Mouse (Mus musculus) hindbrain, postnatal 0 days (tissue): ENCODE results near the gene Prn. TPM values are rescaled to one million over a fixed set of nuclear protein-coding genes. Genes with fewer than 3 reads are reported as not detected.

Source experiments
- ATAC-seq: fragments of 200-750 bp; cut with Nextera tagmentation; 2 replicates; pipeline ENCODE4 v1.8.0; 2017; ENCODE audit warnings: mild to moderate bottlenecking, moderate TSS enrichment, moderate library complexity
- DNase-seq: peaks from one replicate; pipeline ENCODE4 v3.0.0-alpha.2; 2015; ENCODE audit warnings: low spot score
- H3K27ac ChIP-seq: fragments of 300-500 bp; sonication (generic); 2 replicates; pipeline ENCODE4 v1.5.1; 2014; ENCODE audit warnings: mild to moderate bottlenecking
- H3K27me3 ChIP-seq: fragments of 300-500 bp; sonication (generic); 2 replicates; pipeline ENCODE4 v1.6.1; 2014; ENCODE audit warnings: low read length, mixed read lengths; ENCODE audit not compliant: insufficient read depth
- H3K36me3 ChIP-seq: fragments of 300-500 bp; sonication (generic); 2 replicates; pipeline ENCODE4 v1.6.1; 2014; ENCODE audit warnings: low read length, mixed read lengths; ENCODE audit not compliant: insufficient read depth
- H3K4me1 ChIP-seq: fragments of 300-500 bp; sonication (generic); 2 replicates; pipeline ENCODE4 v1.6.1; 2014; ENCODE audit warnings: antibody characterized with exemption, low read length, mixed read lengths; ENCODE audit not compliant: insufficient read depth
- H3K4me2 ChIP-seq: fragments of 300-500 bp; sonication (generic); 2 replicates; pipeline ENCODE4 v1.6.1; 2014; ENCODE audit warnings: low read depth, mild to moderate bottlenecking, low read length, moderate library complexity, mixed read lengths
- H3K4me3 ChIP-seq: fragments of 300-500 bp; sonication (generic); 2 replicates; pipeline ENCODE4 v1.5.1; 2014; ENCODE audit warnings: low read length
- H3K9ac ChIP-seq: fragments of 300-500 bp; sonication (generic); replicated peaks from 2 replicates; pipeline ENCODE4 v1.6.1; 2014; ENCODE audit warnings: mild to moderate bottlenecking, low read length, moderate library complexity, mixed read lengths
- H3K9me3 ChIP-seq: fragments of 300-500 bp; sonication (generic); 2 replicates; pipeline ENCODE4 v1.6.1; 2016; ENCODE audit warnings: low read length, mixed read lengths
- CTCF ChIP-seq: IDR thresholded peaks from 2 replicates; pipeline ENCODE4 v1.5.1; 2016; ENCODE audit warnings: antibody characterized with exemption, control low read depth, low read depth
- WGBS: fragments of 180-500 bp; shearing (Covaris S2); extraction: QIAGEN DNeasy Blood & Tissue Kit; methylation state at CpG from one replicate; pipeline ENCODE4 v1.1.7; 2014; 5-methylcytosine and 5-hydroxymethylcytosine counted together
- polyA plus RNA-seq: library from polyadenylated mRNA; unstranded; fragments of >200 nt; fragmentation: Nextera tagmentation; extraction: Ambion mirVana; gene quantifications from 2 replicates; pipeline ENCODE4 v1.2.1, GENCODE M21; 2015
- total RNA-seq: library from RNA; depleted of rRNA; stranded (reverse); fragments of >200 nt; gene quantifications from 2 replicates; pipeline ENCODE4 v1.2.3, GENCODE M21; 2014

Gene Prn
- total and polyA plus RNA-seq, 2 experiments from 2014 or later, result 0.25 TPM; not detected in 1

DNA sequence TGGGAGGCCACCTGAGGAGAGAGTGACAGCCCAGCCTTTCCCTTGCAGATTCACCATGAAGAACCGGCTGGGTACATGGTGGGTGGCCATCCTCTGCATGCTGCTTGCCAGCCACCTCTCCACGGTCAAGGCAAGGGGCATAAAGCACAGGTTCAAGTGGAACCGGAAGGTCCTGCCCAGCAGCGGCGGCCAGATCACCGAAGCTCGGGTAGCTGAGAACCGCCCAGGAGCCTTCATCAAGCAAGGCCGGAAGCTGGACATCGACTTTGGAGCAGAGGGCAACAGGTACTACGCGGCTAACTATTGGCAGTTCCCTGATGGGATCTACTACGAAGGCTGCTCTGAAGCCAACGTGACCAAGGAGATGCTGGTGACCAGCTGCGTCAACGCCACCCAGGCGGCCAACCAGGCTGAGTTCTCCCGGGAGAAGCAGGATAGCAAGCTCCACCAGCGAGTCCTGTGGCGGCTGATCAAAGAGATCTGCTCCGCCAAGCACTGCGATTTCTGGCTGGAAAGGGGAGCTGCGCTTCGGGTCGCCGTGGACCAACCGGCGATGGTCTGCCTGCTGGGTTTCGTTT lies 43.3 kb downstream of the Prn start:
- Histone ChIP-seq H3K4me2 (peak overlapping the region; percentile 51), H3K36me3 (no peaks in the 10 kb centered on the region), H3K27ac (no peak overlapping the region), H3K27me3 (no peaks in the 10 kb centered on the region), H3K9ac (no peak overlapping the region), H3K4me1 (peaks cover 13% of the 10 kb centered on the region; the same call in 1 of the 2 replicates), H3K4me3 (peak overlapping the region; percentile 23), H3K9me3 (no peaks in the 10 kb centered on the region)
- DNase-seq (no peak), ATAC-seq (no peak)
- TF ChIP-seq CTCF, result no peak
- WGBS, result 15% methylated on average over 29 of the region's 29 CpGs

DNA sequence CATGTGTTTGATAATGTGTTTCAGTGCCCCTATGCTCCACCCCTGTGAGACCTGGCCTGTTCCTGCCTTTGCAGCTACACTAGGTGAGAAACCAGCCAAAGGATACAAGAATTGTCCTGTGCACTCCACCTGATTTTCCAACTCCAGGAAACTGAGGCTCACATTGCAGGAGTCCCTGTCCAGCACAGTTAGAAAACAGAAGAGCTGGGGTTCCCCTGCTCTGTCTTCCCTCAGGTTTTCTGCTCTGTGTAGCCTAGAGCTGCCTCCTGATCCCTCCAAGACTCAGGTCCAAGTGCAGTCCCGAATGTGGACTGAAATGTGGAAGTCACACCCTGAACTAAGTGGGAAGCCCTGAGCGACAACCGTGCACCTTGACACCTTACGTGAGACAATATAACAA lies 44.0 kb downstream of the Prn start:
- DNase-seq (no peak), ATAC-seq (no peak)
- 93% methylated on average over 4 of the region's 4 CpGs for WGBS
- H3K9ac ChIP-seq, result no peak overlapping the region
- no peaks in the 10 kb centered on the region for H3K9me3 ChIP-seq
- H3K4me3 ChIP-seq, result no peak overlapping the region
- TF ChIP-seq CTCF, result no peak
- H3K4me2 ChIP-seq, result peak overlapping the region; percentile 51; the same call in 1 of the 2 replicates
- H3K27ac ChIP-seq, result no peak overlapping the region
- peaks cover 13% of the 10 kb centered on the region; the same call in 1 of the 2 replicates for H3K4me1 ChIP-seq
- no peaks in the 10 kb centered on the region for H3K36me3 ChIP-seq
- no peaks in the 10 kb centered on the region for H3K27me3 ChIP-seq

DNA sequence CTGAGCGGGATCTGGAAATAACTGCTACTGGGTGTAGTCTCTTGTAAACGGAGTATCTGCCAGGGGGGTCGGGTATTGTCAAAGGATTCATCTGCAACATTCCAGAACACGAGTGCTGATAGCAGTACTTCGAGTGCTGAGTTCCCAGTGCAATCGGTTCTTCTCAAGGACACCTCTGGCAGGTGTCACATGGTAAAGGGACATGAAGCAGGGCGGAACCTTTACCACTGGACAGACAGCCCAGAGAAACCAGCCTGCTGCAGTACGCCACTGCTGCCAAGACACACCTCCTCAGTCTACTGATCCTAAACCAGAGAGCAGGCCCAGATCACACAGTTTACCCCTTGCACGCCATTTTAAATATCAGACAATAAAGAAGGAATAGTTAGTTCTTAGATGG lies 45.1 kb downstream of the Prn start:
- WGBS, result 54% methylated on average over 9 of the region's 9 CpGs
- no peak for DNase-seq
- Histone ChIP-seq H3K9ac (no peak overlapping the region), H3K36me3 (no peaks in the 10 kb centered on the region), H3K27me3 (no peaks in the 10 kb centered on the region), H3K4me2 (peak overlapping the region; percentile 74), H3K4me3 (peak overlapping the region; percentile 40), H3K27ac (no peak overlapping the region), H3K9me3 (no peaks in the 10 kb centered on the region), H3K4me1 (peaks cover 13% of the 10 kb centered on the region; the same call in 1 of the 2 replicates)
- TF ChIP-seq CTCF, result no peak
- ATAC-seq, result peak; percentile 36

DNA sequence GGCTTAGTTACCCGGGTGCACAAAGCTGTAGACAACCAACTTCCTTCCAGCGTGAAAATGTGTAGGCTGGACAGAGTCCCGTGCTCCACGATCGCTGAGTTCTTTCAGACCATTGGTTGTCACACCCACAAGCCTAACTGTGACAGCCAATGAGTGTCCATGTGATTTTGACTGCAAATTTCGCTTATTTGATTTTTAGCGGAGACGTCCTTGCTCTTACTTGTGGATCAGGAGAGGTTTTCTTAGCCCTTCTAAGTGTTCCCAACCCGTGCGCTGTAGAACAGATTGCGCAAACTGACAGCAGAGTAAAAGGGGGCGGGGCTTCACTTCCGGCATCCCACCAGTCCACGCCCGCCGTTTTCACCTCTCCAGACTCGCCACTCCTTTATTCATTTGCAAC lies 45.5 kb downstream of the Prn start:
- no peak overlapping the region for H3K27ac ChIP-seq
- 4% methylated on average over 17 of the region's 17 CpGs for WGBS
- H3K9me3 ChIP-seq, result no peaks in the 10 kb centered on the region
- H3K9ac ChIP-seq, result peak overlapping the region; percentile 10; the same call in 1 of the 2 replicates
- no peak for TF ChIP-seq CTCF
- peaks cover 13% of the 10 kb centered on the region; the same call in 1 of the 2 replicates for H3K4me1 ChIP-seq
- no peaks in the 10 kb centered on the region for H3K27me3 ChIP-seq
- peak; percentile 48 for DNase-seq
- H3K4me2 ChIP-seq, result peak overlapping the region; percentile 74
- ATAC-seq, result peak; percentile 75
- H3K4me3 ChIP-seq, result peak overlapping the region; percentile 40
- no peaks in the 10 kb centered on the region for H3K36me3 ChIP-seq

DNA sequence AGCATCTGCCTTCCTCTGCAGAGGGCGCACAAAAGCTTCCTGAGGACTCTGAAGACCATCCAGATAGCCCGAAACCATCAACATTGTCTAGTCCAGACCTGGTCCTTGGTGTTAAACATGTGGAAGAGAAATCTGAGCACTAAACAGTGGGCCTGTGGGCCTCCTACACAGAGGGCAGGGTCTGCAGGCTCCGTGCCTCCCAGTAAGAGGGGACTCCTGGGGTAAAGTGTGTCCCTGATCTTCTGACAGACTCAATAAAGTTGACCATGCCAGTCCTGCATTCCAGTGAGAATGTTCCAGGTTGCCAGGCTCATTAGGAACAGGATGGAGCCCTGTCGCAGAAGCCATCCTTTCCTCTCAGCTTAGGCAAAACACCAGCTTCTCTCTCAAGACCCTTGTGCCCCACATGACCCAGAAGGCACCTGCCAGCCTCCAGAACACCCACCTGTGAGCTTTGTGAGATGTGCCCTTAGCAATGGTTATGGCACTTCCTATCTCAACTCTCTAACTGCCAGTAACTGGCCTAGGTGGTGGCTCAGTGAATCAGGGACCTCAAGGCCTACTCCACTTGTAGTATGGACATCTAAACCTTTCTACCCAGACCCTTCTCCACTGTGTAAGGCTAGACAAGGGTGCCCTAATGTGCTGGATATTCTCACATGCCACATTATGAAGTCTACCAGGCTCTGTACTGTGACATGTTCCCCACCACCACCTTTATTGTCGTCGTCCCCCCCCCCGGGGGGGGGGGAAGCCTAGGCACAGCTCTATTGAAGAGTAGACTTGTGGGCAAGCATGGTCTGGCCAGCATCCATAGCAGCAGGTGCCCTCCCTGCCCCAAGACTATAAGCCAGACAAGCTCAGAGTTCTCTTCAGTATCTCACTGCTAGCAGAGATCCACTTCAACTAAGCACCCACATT lies 46.8 kb downstream of the Prn start:
- DNase-seq, result no peak
- no peak for ATAC-seq
- H3K4me3 ChIP-seq, result no peak overlapping the region
- WGBS, result 90% methylated on average over 7 of the region's 7 CpGs
- H3K4me2 ChIP-seq, result no peak overlapping the region
- no peaks in the 10 kb centered on the region for H3K9me3 ChIP-seq
- no peaks in the 10 kb centered on the region for H3K36me3 ChIP-seq
- peaks cover 13% of the 10 kb centered on the region; the same call in 1 of the 2 replicates for H3K4me1 ChIP-seq
- no peak overlapping the region for H3K27ac ChIP-seq
- no peaks in the 10 kb centered on the region for H3K27me3 ChIP-seq
- no peak for TF ChIP-seq CTCF
- H3K9ac ChIP-seq, result no peak overlapping the region

DNA sequence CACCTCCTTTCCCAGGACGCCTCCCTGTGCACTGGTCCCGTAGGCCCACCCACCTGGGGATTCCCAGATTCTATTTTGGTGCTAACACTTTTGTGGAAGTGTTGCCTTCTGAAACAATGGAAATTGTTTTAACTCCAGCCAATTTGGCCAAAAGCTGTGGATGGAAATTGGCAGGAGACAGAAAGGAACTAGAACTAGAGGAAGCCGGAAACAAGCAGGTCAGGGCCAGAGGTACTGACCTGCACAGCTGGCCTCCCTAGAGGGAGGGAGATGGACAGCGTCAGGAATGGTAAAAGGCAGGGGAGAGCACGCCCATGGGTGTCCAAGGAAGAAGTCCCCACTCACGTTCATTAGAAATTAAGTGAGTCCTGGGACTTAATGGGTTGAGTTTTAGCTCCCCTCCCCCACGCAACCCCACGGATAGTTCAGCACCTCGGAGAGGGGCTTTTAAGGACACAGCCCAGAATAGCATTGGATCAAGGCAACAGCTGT lies 48.0 kb downstream of the Prn start:
- no peaks in the 10 kb centered on the region for H3K27me3 ChIP-seq
- no peak overlapping the region for H3K4me2 ChIP-seq
- H3K9me3 ChIP-seq, result no peaks in the 10 kb centered on the region
- WGBS, result 54% methylated on average over 9 of the region's 9 CpGs
- DNase-seq (no peak), ATAC-seq (no peak)
- peaks cover 13% of the 10 kb centered on the region; the same call in 1 of the 2 replicates for H3K4me1 ChIP-seq
- no peak overlapping the region for H3K4me3 ChIP-seq
- H3K27ac ChIP-seq, result no peak overlapping the region
- no peaks in the 10 kb centered on the region for H3K36me3 ChIP-seq
- no peak for TF ChIP-seq CTCF
- H3K9ac ChIP-seq, result no peak overlapping the region

DNA sequence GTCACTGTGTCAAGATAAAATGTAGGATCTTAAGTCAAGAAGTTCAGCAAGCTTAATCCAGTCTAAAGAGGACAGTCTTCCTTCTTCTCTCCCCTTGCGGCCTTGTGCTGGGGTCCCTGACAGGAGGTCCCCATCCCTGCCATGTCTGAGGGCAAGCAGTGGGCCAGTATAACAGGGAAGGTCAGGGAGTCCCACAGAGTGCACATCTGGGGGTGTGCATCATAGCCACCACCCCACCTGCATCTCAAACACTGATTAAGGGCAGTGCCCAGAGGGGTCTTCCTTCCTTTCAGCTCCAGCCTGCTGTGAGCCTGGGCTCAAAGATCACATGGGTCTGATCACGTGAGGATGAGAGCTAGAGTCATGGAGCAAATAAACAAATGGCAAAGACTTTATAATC lies 51.9 kb downstream of the Prn start:
- no peak for DNase-seq
- Histone ChIP-seq H3K27ac (no peak overlapping the region), H3K27me3 (no peaks in the 10 kb centered on the region), H3K4me3 (no peak overlapping the region), H3K9me3 (no peaks in the 10 kb centered on the region), H3K4me1 (no peaks in the 10 kb centered on the region), H3K9ac (no peak overlapping the region), H3K36me3 (no peaks in the 10 kb centered on the region), H3K4me2 (no peak overlapping the region)
- TF ChIP-seq CTCF, result no peak
- ATAC-seq, result no peak
- WGBS, result 80% methylated on average over 2 of the region's 2 CpGs
